ENCODE assay signal across 15 mouse cellular contexts in the genomic region with DNA sequence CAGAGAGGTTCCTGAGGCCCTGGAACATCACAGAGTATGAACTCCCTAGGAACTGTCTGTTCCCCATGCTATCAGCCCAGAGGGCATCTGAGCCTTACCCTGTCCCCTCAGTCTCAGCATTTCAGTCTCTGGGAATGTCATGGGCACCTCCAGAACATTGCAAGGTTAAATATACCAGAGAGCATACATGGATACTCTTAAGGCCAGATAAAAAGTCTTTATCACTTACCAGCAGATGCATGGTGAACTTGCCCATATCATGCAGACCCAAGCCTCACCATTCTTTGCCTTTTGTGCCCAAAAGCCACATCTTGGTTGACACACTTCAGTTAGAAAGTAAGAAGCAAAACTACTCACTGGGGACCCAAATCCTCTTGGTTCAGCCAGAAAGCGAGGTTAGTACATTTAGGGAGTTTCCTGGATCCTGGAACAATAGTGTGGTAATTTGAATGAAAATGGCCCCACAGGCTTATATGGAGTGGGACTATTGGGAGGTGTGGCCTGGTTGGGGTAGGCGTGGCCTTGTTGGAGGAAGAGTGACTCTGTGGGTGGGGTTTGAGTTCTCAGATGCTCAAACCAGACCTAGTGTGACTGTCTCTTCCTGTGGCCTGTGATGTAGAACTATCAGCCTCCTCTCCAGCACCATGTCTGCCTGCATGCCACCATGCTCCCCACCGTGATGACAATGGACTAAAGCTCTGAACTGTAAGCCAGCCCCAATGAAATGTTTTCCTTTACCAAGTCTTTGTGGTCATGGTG. TPM values are rescaled to one million over a fixed set of nuclear protein-coding genes. Genes with fewer than 3 reads are reported as not detected.
A peak's percentile ranks its signal among the peaks of the same experiment; 100 is the strongest.
DNase-seq lines count a peak whose midpoint lies in the region; ATAC-seq and TF ChIP-seq lines count a peak whose summit lies in the region.
"Had no signal": no experiment of that assay in that cellular context is flagged by ENCODE, and none has a peak within 500 bp of the region (broad histone marks: within the 10 kb centered on the region; RNA-seq: fewer than 3 reads in every experiment).

No protein-coding gene starts in this region.

- H3K4me3 ChIP-seq in ES-E14 (ENCODE audit: insufficient read depth in 1 of 2, low read depth in 1 of 2, low read length in 2 of 2, poor library complexity in 1 of 2, severe bottlenecking in 1 of 2): peak overlapping the region in 1 of 2 experiments; percentile 28; a peak in 2 of 4 replicates
- H3K4me3 ChIP-seq in liver, embryonic 16.5 days (ENCODE audit: low read depth, low read length): no peak overlapping the region
- H3K4me3 ChIP-seq: embryonic facial prominence, embryonic 13.5 days; left cerebral cortex, adult 2 months; limb, embryonic 12.5 days; midbrain, embryonic 10.5 days had no signal

- WGBS in liver, embryonic 16.5 days (ENCODE audit: insufficient replicate concordance): 52% methylated on average over 3 of the region's 3 CpGs

- H3K36me3 ChIP-seq in ES-E14 (ENCODE audit: control insufficient read depth, insufficient read depth, low read length, poor library complexity, severe bottlenecking): no peaks in the 10 kb centered on the region
- no peaks in the 10 kb centered on the region for H3K36me3 ChIP-seq in liver, embryonic 16.5 days (ENCODE audit: control insufficient read depth, insufficient read depth)
- H3K36me3 ChIP-seq: embryonic facial prominence, embryonic 13.5 days; limb, embryonic 12.5 days; midbrain, embryonic 10.5 days had no signal

- H3K27ac ChIP-seq in ES-E14 (ENCODE audit: insufficient read depth, low read depth, low read length, poor library complexity, severe bottlenecking): no peak overlapping the region; the same call in 1 of the 2 replicates
- no peak overlapping the region for H3K27ac ChIP-seq in liver, embryonic 16.5 days (ENCODE audit: low read length)
- H3K27ac ChIP-seq: embryonic facial prominence, embryonic 13.5 days; left cerebral cortex, adult 2 months; limb, embryonic 12.5 days; midbrain, embryonic 10.5 days had no signal

- no peak overlapping the region for H3K4me2 ChIP-seq in liver, embryonic 16.5 days (ENCODE audit: low read depth, low read length)
- H3K4me2 ChIP-seq: embryonic facial prominence, embryonic 13.5 days; limb, embryonic 12.5 days had no signal

- no peak overlapping the region for H3K9ac ChIP-seq in ES-E14 (ENCODE audit: insufficient read depth, low read depth, low read length, poor library complexity, severe bottlenecking)
- no peak overlapping the region for H3K9ac ChIP-seq in liver, embryonic 16.5 days (ENCODE audit: low read depth, low read length)
- H3K9ac ChIP-seq: embryonic facial prominence, embryonic 13.5 days; limb, embryonic 12.5 days had no signal

- DNase-seq in A20 (ENCODE audit: low read depth, low spot score): peak; percentile 65
- peak; percentile 96 for DNase-seq in ES-E14 (ENCODE audit: low read depth, low spot score)
- DNase-seq in cerebellum, postnatal 10 days: no peak
- DNase-seq in frontal cortex, postnatal 10 days (ENCODE audit: low spot score in 2 of 2): no peak
- DNase-seq: adrenal gland, postnatal 10 days; heart, adult 11 months; right cerebral cortex, postnatal 4 days; thymus, postnatal 25 days had no signal

- peaks cover 6 to 11% of the 10 kb centered on the region in 2 experiments for H3K4me1 ChIP-seq in ES-E14 (ENCODE audit: control insufficient read depth in 2 of 2, insufficient read depth in 2 of 2, low read length in 2 of 2, poor library complexity in 1 of 2)
- peaks cover 3% of the 10 kb centered on the region; the same call in 1 of the 2 replicates for H3K4me1 ChIP-seq in liver, embryonic 16.5 days (ENCODE audit: control insufficient read depth, low read depth, low read length)
- H3K4me1 ChIP-seq: embryonic facial prominence, embryonic 13.5 days; limb, embryonic 12.5 days; midbrain, embryonic 10.5 days had no signal

- ATAC-seq in erythroblast, adult 5-6 weeks (replicated peaks; ENCODE audit: low FRiP score, poor library complexity, severe bottlenecking): peak; percentile 78
- ATAC-seq in liver, embryonic 16.5 days (ENCODE audit: low read depth): peak; percentile 55; the same call in 1 of the 2 replicates
- ATAC-seq in granulocyte monocyte progenitor cell, adult 5-6 weeks (replicated peaks; ENCODE audit: poor library complexity, severe bottlenecking): no peak

- H3K9me3 ChIP-seq in ES-E14 (ENCODE audit: control insufficient read depth, insufficient read depth, low read depth, low read length): no peaks in the 10 kb centered on the region
- H3K9me3 ChIP-seq in liver, embryonic 16.5 days (replicated peaks; ENCODE audit: control insufficient read depth, low read length): no peaks in the 10 kb centered on the region
- H3K9me3 ChIP-seq: embryonic facial prominence, embryonic 13.5 days; limb, embryonic 12.5 days; midbrain, embryonic 10.5 days had no signal

- in situ Hi-C loops in ES-E14 (cut with MboI; ENCODE audit: low sequenced_read_pairs in 2 of 2, unreplicated experiment in 2 of 2): no loop called here

- H3K27me3 ChIP-seq in liver, embryonic 16.5 days (ENCODE audit: control insufficient read depth, insufficient read depth, low read depth, low read length): no peaks in the 10 kb centered on the region
- H3K27me3 ChIP-seq: embryonic facial prominence, embryonic 13.5 days; limb, embryonic 12.5 days had no signal

TF ChIP-seq in ES-E14, 5 proteins besides CTCF, POLR2A, EP300 and RAD21:
- TF ChIP-seq MAFK (IDR thresholded peaks at IDR 0.05; ENCODE audit: insufficient read depth, low read depth, low read length) (no peak), ZC3H11A (IDR thresholded peaks at IDR 0.05; ENCODE audit: borderline replicate concordance, low read depth, low read length) (no peak), CHD2 (IDR thresholded peaks at IDR 0.05; ENCODE audit: low read depth, low read length) (no peak), HCFC1 (IDR thresholded peaks at IDR 0.05; ENCODE audit: borderline replicate concordance, insufficient read depth, low read length) (no peak), ZNF384 (IDR thresholded peaks at IDR 0.05; ENCODE audit: low read depth, low read length) (no peak)
TF ChIP-seq in ES-E14: peak in this region for 0.

RNA-seq across cellular contexts. Expression of gene Maea, which starts 24.4 kb away (rescaled TPM):
- total RNA-seq in ES-E14 (2012; rRNA removed): 79.2 and 90.2 TPM in 2 replicates
- total RNA-seq in erythroblast, adult 5-6 weeks (2015; ENCODE audit: low replicate concordance): 7.9 and 12.7 TPM in 2 replicates
- total RNA-seq in erythroblast, adult 5-6 weeks (2017; ENCODE audit: low replicate concordance): 25.0 and 26.3 TPM in 2 replicates
- polyA plus RNA-seq in liver, embryonic 16.5 days (2015; fragmentation: Nextera tagmentation; extraction: Ambion mirVana): 46.2 and 49.6 TPM in 2 replicates
- total RNA-seq in granulocyte monocyte progenitor cell, adult 5-6 weeks (2014; fragmentation: Nextera tagmentation): 46.0 and 68.6 TPM in 2 replicates
- total RNA-seq in granulocyte monocyte progenitor cell, adult 5-6 weeks (2017): 204 and 205 TPM in 2 replicates

RNA-seq across cellular contexts. Expression of gene Ctbp1, which starts 36.1 kb away (rescaled TPM):
- total RNA-seq in ES-E14 (2012; rRNA removed): 70.0 and 91.2 TPM in 2 replicates
- 54.0 and 58.3 TPM in 2 replicates for total RNA-seq in erythroblast, adult 5-6 weeks (2015; ENCODE audit: low replicate concordance)
- 55.8 and 90.1 TPM in 2 replicates for total RNA-seq in erythroblast, adult 5-6 weeks (2017; ENCODE audit: low replicate concordance)
- polyA plus RNA-seq in liver, embryonic 16.5 days (2015; fragmentation: Nextera tagmentation; extraction: Ambion mirVana): 159 and 168 TPM in 2 replicates
- 97.5 and 121 TPM in 2 replicates for total RNA-seq in granulocyte monocyte progenitor cell, adult 5-6 weeks (2014; fragmentation: Nextera tagmentation)
- total RNA-seq in granulocyte monocyte progenitor cell, adult 5-6 weeks (2017): 95.4 and 119 TPM in 2 replicates

Comparison
In these comparisons a context has a peak if more than half of its experiments do, and no peak if none do; other contexts are left out.
1. DNase-seq: peak in A20 (single experiment) and ES-E14 (single experiment); none in cerebellum, postnatal 10 days (0 of 2) and frontal cortex, postnatal 10 days (0 of 2).